Mouse (Mus musculus) hindbrain, postnatal 0 days (tissue): ENCODE results near the gene Tcp1. TPM values are rescaled to one million over a fixed set of nuclear protein-coding genes. Genes with fewer than 3 reads are reported as not detected.
"Not testable (repeated sequence)": the region's sequence is repeated elsewhere in the genome, so short reads cannot be mapped to it uniquely, and the experiment has no call there.

Experiments
- ATAC-seq: fragments of 200-750 bp; cut with Nextera tagmentation; 2 replicates; pipeline ENCODE4 v1.8.0; 2017; ENCODE audit warnings: mild to moderate bottlenecking, moderate TSS enrichment, moderate library complexity
- DNase-seq: peaks from one replicate; pipeline ENCODE4 v3.0.0-alpha.2; 2015; ENCODE audit warnings: low spot score
- H3K27ac ChIP-seq: fragments of 300-500 bp; sonication (generic); 2 replicates; pipeline ENCODE4 v1.5.1; 2014; ENCODE audit warnings: mild to moderate bottlenecking
- H3K27me3 ChIP-seq: fragments of 300-500 bp; sonication (generic); 2 replicates; pipeline ENCODE4 v1.6.1; 2014; ENCODE audit warnings: low read length, mixed read lengths; ENCODE audit not compliant: insufficient read depth
- H3K36me3 ChIP-seq: fragments of 300-500 bp; sonication (generic); 2 replicates; pipeline ENCODE4 v1.6.1; 2014; ENCODE audit warnings: low read length, mixed read lengths; ENCODE audit not compliant: insufficient read depth
- H3K4me1 ChIP-seq: fragments of 300-500 bp; sonication (generic); 2 replicates; pipeline ENCODE4 v1.6.1; 2014; ENCODE audit warnings: antibody characterized with exemption, low read length, mixed read lengths; ENCODE audit not compliant: insufficient read depth
- H3K4me2 ChIP-seq: fragments of 300-500 bp; sonication (generic); 2 replicates; pipeline ENCODE4 v1.6.1; 2014; ENCODE audit warnings: low read depth, mild to moderate bottlenecking, low read length, moderate library complexity, mixed read lengths
- H3K4me3 ChIP-seq: fragments of 300-500 bp; sonication (generic); 2 replicates; pipeline ENCODE4 v1.5.1; 2014; ENCODE audit warnings: low read length
- H3K9ac ChIP-seq: fragments of 300-500 bp; sonication (generic); replicated peaks from 2 replicates; pipeline ENCODE4 v1.6.1; 2014; ENCODE audit warnings: mild to moderate bottlenecking, low read length, moderate library complexity, mixed read lengths
- H3K9me3 ChIP-seq: fragments of 300-500 bp; sonication (generic); 2 replicates; pipeline ENCODE4 v1.6.1; 2016; ENCODE audit warnings: low read length, mixed read lengths
- CTCF ChIP-seq: IDR thresholded peaks from 2 replicates; pipeline ENCODE4 v1.5.1; 2016; ENCODE audit warnings: antibody characterized with exemption, control low read depth, low read depth
- WGBS: fragments of 180-500 bp; shearing (Covaris S2); extraction: QIAGEN DNeasy Blood & Tissue Kit; methylation state at CpG from one replicate; pipeline ENCODE4 v1.1.7; 2014; 5-methylcytosine and 5-hydroxymethylcytosine counted together
- polyA plus RNA-seq: library from polyadenylated mRNA; unstranded; fragments of >200 nt; fragmentation: Nextera tagmentation; extraction: Ambion mirVana; gene quantifications from 2 replicates; pipeline ENCODE4 v1.2.1, GENCODE M21; 2015
- total RNA-seq: library from RNA; depleted of rRNA; stranded (reverse); fragments of >200 nt; gene quantifications from 2 replicates; pipeline ENCODE4 v1.2.3, GENCODE M21; 2014

The Tcp1 gene
- total and polyA plus RNA-seq, 2 experiments from 2014 or later = 310 to 350 TPM

GRCm38 (mm10) chr17:12910391-12910790, 5.1 kb upstream of the Tcp1 start:
- H3K27ac ChIP-seq = no peak overlapping the region
- no peak overlapping the region for H3K9ac ChIP-seq
- no peak for DNase-seq
- no peaks in the 10 kb centered on the region for H3K9me3 ChIP-seq
- 89% methylated on average over 8 of the region's 8 CpGs for WGBS
- H3K4me1 ChIP-seq = 0 out of 2 replicates have a peak, but pooled peaks cover 4% of the 10 kb centered on the region
- no peak for TF ChIP-seq CTCF
- no peaks in the 10 kb centered on the region for H3K27me3 ChIP-seq
- H3K36me3 ChIP-seq = peaks cover 18% of the 10 kb centered on the region
- H3K4me3 ChIP-seq = no peak overlapping the region
- H3K4me2 ChIP-seq = no peak overlapping the region
- ATAC-seq = no peak

- Histone ChIP-seq H3K4me1 (0 out of 2 replicates have a peak, but pooled peaks cover 6% of the 10 kb centered on the region), H3K27ac (peak within 1 kb of the TSS; percentile 93), H3K36me3 (peaks cover 33% of the 10 kb centered on the region), H3K9ac (peak within 1 kb of the TSS; percentile 99), H3K27me3 (no peaks in the 10 kb centered on the region), H3K9me3 (no peaks in the 10 kb centered on the region), H3K4me3 (peak within 1 kb of the TSS; percentile 95), H3K4me2 (peak within 1 kb of the TSS; percentile 94)
- under 1% methylated on average over 56 of the region's 56 CpGs for WGBS
- TF ChIP-seq CTCF = no peak
- ATAC-seq (peak; percentile 99), DNase-seq (peak; percentile 100)
Measured at GRCm38 (mm10) chr17:12915881-12916583, 531 bp downstream of the Tcp1 start, which contains the start of gene Mrpl18. Gene Mrpl18, minus strand, starts transcription at chr17:12916345.

GRCm38 (mm10) chr17:12916588-12917380, 1.3 kb downstream of the Tcp1 start:
- no peak for TF ChIP-seq CTCF
- Histone ChIP-seq H3K4me1 (0 out of 2 replicates have a peak, but pooled peaks cover 6% of the 10 kb centered on the region), H3K4me2 (peak overlapping the region; percentile 94), H3K4me3 (peak overlapping the region; percentile 95), H3K9me3 (no peaks in the 10 kb centered on the region), H3K27ac (peak overlapping the region; percentile 93), H3K9ac (peak overlapping the region; percentile 99), H3K27me3 (no peaks in the 10 kb centered on the region), H3K36me3 (peaks cover 35% of the 10 kb centered on the region)
- under 1% methylated on average over 40 of the region's 40 CpGs for WGBS
- ATAC-seq = peak; percentile 52
- peak; percentile 33 for DNase-seq

GRCm38 (mm10) chr17:12921073-12921472, 5.6 kb downstream of the Tcp1 start:
- TF ChIP-seq CTCF = no peak
- Histone ChIP-seq H3K27ac (no peak overlapping the region), H3K36me3 (peaks cover 63% of the 10 kb centered on the region), H3K4me2 (no peak overlapping the region), H3K4me1 (no peaks in the 10 kb centered on the region), H3K9me3 (no peaks in the 10 kb centered on the region), H3K4me3 (no peak overlapping the region), H3K9ac (no peak overlapping the region), H3K27me3 (no peaks in the 10 kb centered on the region)
- 93% methylated on average over 1 of the region's 1 CpGs for WGBS
- ATAC-seq (no peak), DNase-seq (no peak)

- Histone ChIP-seq H3K9ac (no peak overlapping the region), H3K36me3 (peaks cover 60% of the 10 kb centered on the region), H3K4me2 (no peak overlapping the region), H3K4me1 (no peaks in the 10 kb centered on the region), H3K9me3 (no peaks in the 10 kb centered on the region), H3K27ac (no peak overlapping the region), H3K27me3 (no peaks in the 10 kb centered on the region), H3K4me3 (no peak overlapping the region)
- no peak for DNase-seq
- ATAC-seq = no peak
- 89% methylated on average over 3 of the region's 3 CpGs for WGBS
- no peak for TF ChIP-seq CTCF
Measured at GRCm38 (mm10) chr17:12925001-12925400, 9.5 kb downstream of the Tcp1 start.

GRCm38 (mm10) chr17:12925703-12926180, 10.2 kb downstream of the Tcp1 start:
- peaks cover 53% of the 10 kb centered on the region for H3K36me3 ChIP-seq
- H3K9ac ChIP-seq = no peak overlapping the region
- no peaks in the 10 kb centered on the region for H3K9me3 ChIP-seq
- no peak overlapping the region for H3K4me3 ChIP-seq
- no peak overlapping the region for H3K4me2 ChIP-seq
- WGBS = 88% methylated on average over 8 of the region's 8 CpGs
- no peaks in the 10 kb centered on the region for H3K27me3 ChIP-seq
- H3K4me1 ChIP-seq = no peaks in the 10 kb centered on the region
- no peak for TF ChIP-seq CTCF
- DNase-seq (no peak), ATAC-seq (no peak)
- no peak overlapping the region for H3K27ac ChIP-seq

GRCm38 (mm10) chr17:12931576-12931975, 16.1 kb downstream of the Tcp1 start:
- H3K4me3 ChIP-seq, H3K9ac ChIP-seq, H3K4me2 ChIP-seq, H3K27ac ChIP-seq, H3K27me3 ChIP-seq, ATAC-seq, H3K36me3 ChIP-seq, DNase-seq, H3K9me3 ChIP-seq, H3K4me1 ChIP-seq: not testable (repeated sequence)
- WGBS = 86% methylated on average over 5 of the region's 5 CpGs
